Mouse (Mus musculus) gastrocnemius, postnatal 4 days (tissue): ENCODE data around the gene Irak1bp1. TPM values are rescaled to one million over a fixed set of nuclear protein-coding genes. Genes with fewer than 3 reads are reported as not detected.

ENCODE experiments used
- DNase-seq, 2 experiments: peaks; one replicate each; pipeline ENCODE4 v3.0.0; 2021 to 2022; ENCODE audit warnings: low spot score in 2 of 2, mixed read lengths in 2 of 2
- long read RNA-seq, 2 experiments: library from polyadenylated mRNA; stranded (forward); transcript quantifications; one replicate each; pipeline ENCODE4 v2.0.0; 2021
- total RNA-seq, 2 experiments: library from RNA; stranded (reverse); gene quantifications; 2 replicates each; pipeline ENCODE4 v1.2.3; 2021

The Irak1bp1 gene
- 1 to 10 TPM; 3.0 to 3.9 TPM for total RNA-seq
- long read RNA-seq, experiment 1, transcript Irak1bp1-202 (4 exons, 2,158 nt), result major isoform, 6 of 9 reads
- long read RNA-seq, experiment 1, partial matches to known transcripts, result 0 of 9 reads
- long read RNA-seq, experiment 1, other reads (novel, unspliced or antisense), result 1 of 9 reads
- long read RNA-seq, experiment 2, partial matches to known transcripts, result 0 of 2 reads
- long read RNA-seq, experiment 2, other reads (novel, unspliced or antisense), result 1 of 2 reads

- DNase-seq, result no peak
Observed at GRCm38 (mm10) chr9:82829007-82829689, at the start of gene Irak1bp1. Irak1bp1 (plus strand) TSS chr9:82829540.

- DNase-seq, result no peak
Observed at GRCm38 (mm10) chr9:82788375-82788774, 41.0 kb upstream of the Irak1bp1 start.

- DNase-seq, result no peak
Observed at GRCm38 (mm10) chr9:82800360-82800759, 29.0 kb upstream of the Irak1bp1 start.

- no peak for DNase-seq
Observed at GRCm38 (mm10) chr9:82807129-82807528, 22.2 kb upstream of the Irak1bp1 start.

GRCm38 (mm10) chr9:82807635-82808034 lies 21.7 kb upstream of the Irak1bp1 start:
- DNase-seq, result no peak

GRCm38 (mm10) chr9:82812172-82812963 lies 17.0 kb upstream of the Irak1bp1 start:
- no peak for DNase-seq

GRCm38 (mm10) chr9:82814536-82814935 lies 14.8 kb upstream of the Irak1bp1 start:
- no peak for DNase-seq

GRCm38 (mm10) chr9:82815257-82815785 lies 14.0 kb upstream of the Irak1bp1 start:
- DNase-seq, result no peak

GRCm38 (mm10) chr9:82826426-82826825 lies 2.9 kb upstream of the Irak1bp1 start:
- no peak for DNase-seq

- DNase-seq, result peak; percentile 69 to 85
Observed at GRCm38 (mm10) chr9:82829693-82830430, 522 bp downstream of the Irak1bp1 start.

GRCm38 (mm10) chr9:82831891-82832290 lies 2.6 kb downstream of the Irak1bp1 start:
- DNase-seq, result no peak

GRCm38 (mm10) chr9:82835921-82836320 lies 6.6 kb downstream of the Irak1bp1 start:
- no peak for DNase-seq

- DNase-seq, result no peak
Observed at GRCm38 (mm10) chr9:82842671-82843070, 13.3 kb downstream of the Irak1bp1 start.

- no peak for DNase-seq
Observed at GRCm38 (mm10) chr9:82854040-82854439, 24.7 kb downstream of the Irak1bp1 start.

- DNase-seq, result no peak
Observed at GRCm38 (mm10) chr9:82854973-82855614, 25.8 kb downstream of the Irak1bp1 start.

GRCm38 (mm10) chr9:82856241-82856640 lies 26.9 kb downstream of the Irak1bp1 start:
- DNase-seq, result no peak

GRCm38 (mm10) chr9:82860805-82861204 lies 31.5 kb downstream of the Irak1bp1 start:
- DNase-seq, result no peak

GRCm38 (mm10) chr9:82861316-82861715 lies 32.0 kb downstream of the Irak1bp1 start:
- peak in 1 of 2 experiments; percentile 18 for DNase-seq

GRCm38 (mm10) chr9:82861775-82862430 lies 32.6 kb downstream of the Irak1bp1 start:
- DNase-seq, result no peak

GRCm38 (mm10) chr9:82866121-82866520 lies 36.8 kb downstream of the Irak1bp1 start:
- DNase-seq, result no peak
